22 mouse cellular contexts compared by ENCODE assay signal in genomic region chr3:117862951-117863350, GRCm38 (mm10). TPM values are rescaled to one million over a fixed set of nuclear protein-coding genes. Genes with fewer than 3 reads are reported as not detected.
DNase-seq lines count a peak whose midpoint lies in the region; ATAC-seq and TF ChIP-seq lines count a peak whose summit lies in the region.
"Had no signal": no experiment of that assay in that cellular context is flagged by ENCODE, and none has a peak within 500 bp of the region (broad histone marks: within the 10 kb centered on the region; RNA-seq: fewer than 3 reads in every experiment).

No protein-coding gene starts in this region.

- intact Hi-C loops in heart, adult 2 months (cut with DNase I): no loop called here

- 79% methylated on average over 2 of the region's 2 CpGs for WGBS in intestine, embryonic 16.5 days
- WGBS in heart, adult 2 months: 59% methylated on average over 2 of the region's 2 CpGs

- TF ChIP-seq CTCF in embryonic fibroblast, embryonic 13.5 days (IDR thresholded peaks at IDR 0.05; ENCODE audit: borderline replicate concordance, insufficient read depth, low read length): no peak
- TF ChIP-seq CTCF in heart, adult 2 months (IDR thresholded peaks at IDR 0.05): no peak

- H3K27ac ChIP-seq in embryonic fibroblast, embryonic 13.5 days (ENCODE audit: insufficient read depth, low read length): peak overlapping the region; percentile 95
- H3K27ac ChIP-seq in intestine, embryonic 16.5 days (ENCODE audit: low read length): no peak overlapping the region
- no peak overlapping the region for H3K27ac ChIP-seq in heart, adult 2 months
- H3K27ac ChIP-seq: embryonic facial prominence, embryonic 10.5 days; embryonic facial prominence, embryonic 12.5 days; forebrain, embryonic 10.5 days; forebrain, embryonic 12.5 days had no signal

- no peak for TF ChIP-seq POLR2A in embryonic fibroblast, embryonic 13.5 days (IDR thresholded peaks at IDR 0.05; ENCODE audit: low read depth, low read length)
- TF ChIP-seq POLR2A in heart, adult 2 months (IDR thresholded peaks at IDR 0.05; ENCODE audit: insufficient read depth, low read depth, low read length): no peak

- ATAC-seq in intestine, embryonic 16.5 days: no peak
- ATAC-seq: forebrain, embryonic 14.5 days; forebrain, embryonic 16.5 days had no signal

- H3K79me2 ChIP-seq in heart, adult 2 months (replicated peaks; ENCODE audit: control insufficient read depth, insufficient read depth, low read length): no peaks in the 10 kb centered on the region; the same call in 1 of the 2 replicates

- peaks cover 7% of the 10 kb centered on the region; the same call in 1 of the 2 replicates for H3K9me3 ChIP-seq in intestine, embryonic 16.5 days (ENCODE audit: control insufficient read depth, low read length)
- H3K9me3 ChIP-seq: embryonic facial prominence, embryonic 10.5 days; forebrain, embryonic 12.5 days had no signal

- TF ChIP-seq EP300 in heart, adult 2 months (IDR thresholded peaks at IDR 0.05; ENCODE audit: insufficient read depth, low read depth, low read length): no peak

- DNase-seq in Muller cell, postnatal 12 days (ENCODE audit: inconsistent ontology term): peak; percentile 96
- peak; percentile 48 for DNase-seq in NIH3T3 (ENCODE audit: low read depth)
- no peak for DNase-seq in kidney, adult 9 months
- no peak for DNase-seq in heart, adult 2 months
- DNase-seq: adrenal gland, adult 2 months; adrenal gland, postnatal 10 days; adrenal gland, postnatal 25 days; cerebellum, adult 11-12 months; cerebellum, adult 2 months; cerebellum, adult 9-10 months; cerebellum, postnatal 10 days; cerebellum, postnatal 25 days had no signal

- peaks cover 7% of the 10 kb centered on the region for H3K36me3 ChIP-seq in intestine, embryonic 16.5 days (ENCODE audit: control insufficient read depth, insufficient read depth, low read length)
- H3K36me3 ChIP-seq in heart, adult 2 months (ENCODE audit: control insufficient read depth, insufficient read depth, low read length): no peaks in the 10 kb centered on the region; the same call in 1 of the 2 replicates
- H3K36me3 ChIP-seq: forebrain, embryonic 12.5 days had no signal

- H3K4me1 ChIP-seq in embryonic fibroblast, embryonic 13.5 days (ENCODE audit: control insufficient read depth, insufficient read depth, low read length): peaks cover 10% of the 10 kb centered on the region
- peaks cover 16% of the 10 kb centered on the region for H3K4me1 ChIP-seq in intestine, embryonic 16.5 days (ENCODE audit: control insufficient read depth, insufficient read depth, low read length)
- peaks cover 1% of the 10 kb centered on the region; the same call in 1 of the 2 replicates for H3K4me1 ChIP-seq in heart, adult 2 months (ENCODE audit: control insufficient read depth, insufficient read depth, low read length)
- H3K4me1 ChIP-seq: embryonic facial prominence, embryonic 12.5 days; forebrain, embryonic 12.5 days had no signal

- H3K4me2 ChIP-seq in intestine, embryonic 16.5 days (ENCODE audit: low read depth, low read length): no peak overlapping the region
- H3K4me2 ChIP-seq: embryonic facial prominence, embryonic 12.5 days; forebrain, embryonic 12.5 days had no signal

- H3K9ac ChIP-seq in intestine, embryonic 16.5 days (ENCODE audit: low read depth, low read length): no peak overlapping the region
- H3K9ac ChIP-seq in heart, adult 2 months (ENCODE audit: low read depth, low read length): no peak overlapping the region
- H3K9ac ChIP-seq: embryonic facial prominence, embryonic 12.5 days; forebrain, embryonic 12.5 days had no signal

- H3K4me3 ChIP-seq in embryonic fibroblast, embryonic 13.5 days (ENCODE audit: insufficient read depth, low read length): no peak overlapping the region
- H3K4me3 ChIP-seq in intestine, embryonic 16.5 days (ENCODE audit: low read length): no peak overlapping the region
- no peak overlapping the region for H3K4me3 ChIP-seq in heart, adult 2 months
- H3K4me3 ChIP-seq: embryonic facial prominence, embryonic 10.5 days; embryonic facial prominence, embryonic 12.5 days; erythroblast, embryonic 14.5 days; forebrain, embryonic 10.5 days; forebrain, embryonic 12.5 days had no signal

- H3K27me3 ChIP-seq in intestine, embryonic 16.5 days (replicated peaks; ENCODE audit: control insufficient read depth, insufficient read depth, low read length): no peaks in the 10 kb centered on the region
- H3K27me3 ChIP-seq in heart, adult 2 months (ENCODE audit: control insufficient read depth, insufficient read depth, low read length): no peaks in the 10 kb centered on the region
- H3K27me3 ChIP-seq: embryonic facial prominence, embryonic 12.5 days; forebrain, embryonic 12.5 days had no signal

RNA-seq across cellular contexts. Expression of gene Snx7, which starts 5.8 kb away (rescaled TPM):
- polyA plus RNA-seq in embryonic fibroblast, embryonic 13.5 days (2011; ENCODE audit: insufficient read length, low read depth, missing spikeins): 147 and 185 TPM in 2 replicates
- 85.6 and 88.5 TPM in 2 replicates for polyA plus RNA-seq in intestine, embryonic 16.5 days (2015; fragmentation: Nextera tagmentation; extraction: Ambion mirVana)
- 1 to 10 TPM; 5.0 to 5.9 TPM for total RNA-seq in heart, adult 2 months (2021)
- polyA plus RNA-seq in heart, adult 2 months (2012; rRNA removed): 6.2 and 7.4 TPM in 2 replicates
- total RNA-seq: MEL had no signal

Comparison
In these comparisons a context has a peak if more than half of its experiments do, and no peak if none do; other contexts are left out.
1. DNase-seq: peak in Muller cell, postnatal 12 days (single experiment) and NIH3T3 (single experiment); none in kidney, adult 9 months (single experiment) and heart, adult 2 months (0 of 2).
2. RNA of gene Snx7, which starts 5.8 kb away (polyA plus RNA-seq): 147 to 185 TPM in embryonic fibroblast, embryonic 13.5 days and 85.6 to 88.5 TPM in intestine, embryonic 16.5 days; 6.2 to 7.4 TPM in heart, adult 2 months; every median in the first group is over 10 times any median in the second.